Mouse (Mus musculus) ES-Bruce4 (cell line): ENCODE measurements at regions not wholly inside any gene's neighbourhood (a gene's known extent, or its start where the extent isn't known, plus 50 kb on each side); places are given as distances from the start of the nearest gene placed in this dataset.

Experiments used
- CTCF ChIP-seq: IDR thresholded peaks from one replicate; pipeline ENCODE4 v1.8.1; 2011; ENCODE audit warnings: low read depth, low read length
- EP300 ChIP-seq: IDR thresholded peaks from 2 replicates; pipeline ENCODE4 v1.6.1; 2011; ENCODE audit warnings: low read depth, low read length; ENCODE audit not compliant: insufficient read depth
- POLR2A ChIP-seq: IDR thresholded peaks from one replicate; pipeline ENCODE4 v1.8.1; 2011; ENCODE audit warnings: low read length; ENCODE audit not compliant: insufficient read depth

- TF ChIP-seq EP300: no peak
- no peak for TF ChIP-seq POLR2A
- TF ChIP-seq CTCF: no peak
Observed at GRCm38 (mm10) chr9:52341029-52341428, 172.7 kb upstream of the Zc3h12c start.
